Mouse (Mus musculus) 3134 (cell line): ENCODE data around the gene Psmc3.

ENCODE experiments used
- DNase-seq: peaks from one replicate; pipeline ENCODE4 v3.0.0-alpha.2; 2011; ENCODE audit warnings: low spot score; ENCODE audit not compliant: insufficient read length; ENCODE audit errors: extremely low read depth

Psmc3 gene

DNA sequence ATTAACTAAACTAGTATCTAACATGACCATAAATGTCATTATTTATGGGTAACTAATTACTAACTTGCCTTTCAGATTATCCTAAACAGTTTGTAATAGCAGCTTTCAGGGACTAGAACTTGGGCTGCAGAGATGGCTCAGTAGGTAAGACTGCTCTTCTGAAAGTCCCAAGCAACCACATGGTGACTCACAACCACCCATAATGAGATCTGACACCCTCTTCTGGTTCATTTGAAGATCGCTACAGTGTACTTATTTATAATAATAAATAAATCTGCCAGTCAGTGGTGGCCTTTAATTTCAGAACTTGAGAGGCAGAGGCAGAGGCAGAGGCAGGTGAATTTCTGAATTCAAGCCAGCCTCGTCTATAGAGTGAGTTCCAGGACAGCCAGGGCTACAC lies 1.1 kb upstream of the Psmc3 start:
- DNase-seq = peak; percentile 50

DNA sequence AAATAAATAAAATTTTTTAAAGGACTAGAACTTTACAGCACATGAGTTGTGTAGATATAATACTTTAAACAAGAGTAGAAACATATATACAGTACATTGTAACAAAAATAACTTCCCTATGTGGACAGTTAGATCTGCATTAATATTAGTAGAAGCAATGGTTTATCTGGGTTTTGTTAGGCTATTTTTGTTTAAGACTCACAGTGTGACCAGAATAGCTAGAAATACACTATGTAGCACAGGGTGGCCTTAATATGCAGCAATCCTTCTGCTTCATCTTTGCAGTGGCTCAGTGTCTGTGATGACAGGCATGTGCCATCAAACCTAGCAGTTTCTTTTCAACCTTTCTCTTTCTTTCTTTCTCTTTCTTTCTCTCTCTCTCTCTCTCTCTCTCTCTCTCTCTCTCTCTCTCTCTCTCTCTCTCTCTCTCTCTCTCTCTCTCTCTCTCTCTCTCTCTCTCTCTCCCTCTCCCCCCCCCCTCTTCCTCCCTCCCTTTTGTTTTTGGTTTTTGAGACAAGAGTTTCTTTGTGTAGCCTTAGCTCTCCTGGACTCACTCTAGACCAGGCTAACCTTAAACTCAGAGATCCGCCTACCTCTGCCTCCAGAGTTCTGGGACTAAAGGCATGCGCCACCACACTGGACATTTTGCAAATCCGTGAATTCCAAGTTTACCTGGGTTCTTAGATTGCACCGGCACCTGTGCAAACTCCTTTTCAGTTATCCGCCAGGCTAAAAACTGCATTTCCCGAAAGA lies 452 bp upstream of the Psmc3 start:
- no peak for DNase-seq

DNA sequence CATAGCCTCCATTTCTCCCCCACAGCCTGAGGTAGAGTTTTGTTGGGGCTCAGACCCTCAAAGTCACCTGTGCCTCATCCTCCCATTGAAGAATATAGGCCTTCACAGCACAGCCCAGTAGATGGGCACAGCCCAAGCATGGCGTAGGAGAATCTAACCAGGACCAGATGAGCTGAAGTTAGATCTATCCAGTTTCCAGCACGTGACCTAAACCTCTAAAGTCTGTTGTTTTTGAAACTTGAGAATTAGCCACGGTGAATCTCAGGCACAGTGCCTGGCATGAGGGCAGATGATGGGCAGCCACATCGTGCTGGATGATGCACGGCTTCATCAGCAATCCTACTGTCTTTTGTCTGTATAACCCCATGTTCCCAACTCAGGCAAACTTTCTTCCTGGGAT lies 4.6 kb downstream of the Psmc3 start:
- no peak for DNase-seq

DNA sequence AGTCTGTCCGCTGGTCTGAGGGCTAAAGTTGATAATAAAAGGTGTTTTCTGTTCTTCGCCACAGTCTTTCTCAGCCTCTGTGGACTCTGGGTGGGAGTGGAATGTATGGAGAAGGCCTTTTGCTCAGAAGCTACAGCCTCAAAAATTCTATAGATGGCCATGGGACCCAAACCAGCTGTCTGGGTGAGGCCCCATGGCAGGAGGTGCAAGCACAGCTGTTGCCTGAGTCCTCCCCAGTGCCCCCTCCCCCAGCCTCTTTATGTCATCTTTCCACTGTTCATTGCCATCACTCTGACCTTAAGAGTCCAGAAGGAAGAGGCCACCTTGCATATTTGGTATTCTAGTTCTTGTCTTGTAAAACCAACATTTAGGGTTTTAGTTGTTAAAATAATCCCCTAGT lies 5.6 kb downstream of the Psmc3 start:
- no peak for DNase-seq

DNA sequence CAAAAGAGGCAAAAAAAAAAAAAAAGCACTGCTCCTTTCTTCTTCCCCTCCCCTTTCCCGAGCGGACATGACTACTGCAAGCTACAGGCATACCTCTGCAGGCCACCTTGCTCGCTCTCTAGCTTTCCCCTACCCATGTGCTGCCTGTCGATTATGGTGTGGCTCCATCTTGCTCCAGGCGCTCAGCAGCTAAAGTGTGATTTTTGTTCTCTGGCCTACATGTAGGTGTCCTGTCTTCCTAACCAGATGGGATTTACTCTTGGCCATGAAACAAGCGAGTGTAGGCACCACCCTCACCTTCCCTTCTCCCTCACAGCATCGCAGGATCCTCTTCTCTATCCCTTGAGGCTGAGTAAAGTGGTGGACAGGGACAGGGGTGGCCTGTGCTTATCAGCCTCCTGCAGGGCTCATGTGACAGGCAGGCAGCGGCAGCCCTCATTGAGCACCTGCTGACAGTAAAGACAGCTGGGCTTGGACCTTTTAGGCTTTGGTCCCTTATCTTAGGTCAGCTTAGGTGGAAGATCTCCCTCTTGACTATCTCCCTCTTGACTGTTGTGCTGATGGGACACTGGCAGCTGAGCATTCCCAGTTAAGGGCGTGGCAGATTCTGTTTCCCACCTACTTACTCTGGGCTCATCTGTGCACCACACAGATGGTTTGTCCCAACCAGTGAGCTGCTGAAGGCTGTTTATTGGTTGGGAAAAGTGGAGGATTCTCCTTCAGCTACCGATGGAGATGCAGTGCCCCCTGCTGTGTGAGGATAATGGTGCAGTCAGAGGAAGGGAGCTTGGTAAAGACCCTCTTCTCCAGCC lies 6.9 kb downstream of the Psmc3 start:
- DNase-seq = no peak

DNA sequence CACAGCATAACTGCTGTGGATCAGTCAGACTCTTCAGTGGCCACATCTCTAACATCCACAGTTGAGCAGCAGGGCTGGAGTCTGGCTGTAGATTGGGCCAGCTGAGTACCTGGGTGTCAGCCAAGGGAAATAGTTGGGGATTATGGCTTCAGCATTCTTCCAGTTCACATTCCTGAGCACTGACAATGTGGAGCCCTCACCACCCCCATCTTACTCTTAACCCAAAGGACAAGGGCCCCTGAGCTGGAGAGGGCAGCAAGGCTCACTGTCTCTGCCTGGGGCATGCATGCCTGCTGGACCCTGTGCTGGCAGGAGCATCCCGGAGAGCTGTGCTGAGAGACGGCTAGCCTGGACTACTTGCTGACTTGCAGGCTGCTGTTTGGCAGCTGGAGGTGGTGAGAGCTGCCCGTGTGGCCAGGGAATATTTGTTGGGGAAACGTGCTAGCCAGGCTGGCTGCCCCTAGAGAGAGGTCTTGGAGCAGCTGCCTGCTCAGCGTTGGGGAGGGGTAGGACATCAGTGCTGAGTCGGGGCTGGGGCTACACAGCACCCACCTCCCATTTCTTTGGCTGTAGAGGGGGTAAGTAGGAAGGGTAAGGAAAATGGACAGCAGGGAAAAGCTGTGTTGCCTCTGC lies 8.2 kb downstream of the Psmc3 start:
- DNase-seq = peak; percentile 77

DNA sequence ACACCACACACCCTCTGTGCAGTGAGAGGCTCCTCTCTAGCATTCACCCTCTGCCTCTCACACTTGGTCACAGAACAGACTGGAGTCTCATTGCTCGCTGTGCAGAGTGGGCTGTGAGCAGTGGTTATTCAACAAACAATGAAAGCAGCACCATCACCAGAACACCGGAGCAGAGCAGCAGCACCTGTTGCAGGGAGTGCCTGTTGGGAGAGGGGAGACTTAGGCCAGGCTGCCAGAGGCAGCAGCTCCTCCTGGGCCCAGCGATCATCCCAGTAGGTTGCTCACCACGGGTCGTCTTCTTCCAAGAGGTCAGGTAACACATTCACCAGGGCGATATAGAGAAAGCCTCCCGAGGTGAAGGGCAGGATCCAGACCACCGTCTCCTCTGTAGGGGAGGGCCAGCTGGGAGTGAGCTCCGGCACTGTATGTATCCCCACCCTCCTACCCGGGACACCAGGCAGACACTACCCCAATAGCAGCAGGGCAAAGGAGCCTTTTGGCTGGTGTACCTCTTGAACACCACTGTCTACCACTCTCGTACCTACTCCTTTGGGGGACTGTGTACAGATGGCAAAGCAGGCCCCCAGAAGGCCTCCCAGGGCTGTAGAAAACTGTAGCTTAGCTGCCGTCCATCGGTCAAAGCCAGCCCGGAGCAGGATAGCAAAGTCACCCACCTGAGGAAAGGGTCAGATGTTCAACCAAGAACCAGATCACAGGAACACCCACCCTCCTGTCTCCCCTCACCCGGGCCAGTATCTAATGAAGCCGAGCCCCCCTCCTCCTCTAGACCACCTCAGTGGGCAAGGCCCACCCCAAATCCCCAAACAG lies 9.2 kb downstream of the Psmc3 start:
- no peak for DNase-seq

DNA sequence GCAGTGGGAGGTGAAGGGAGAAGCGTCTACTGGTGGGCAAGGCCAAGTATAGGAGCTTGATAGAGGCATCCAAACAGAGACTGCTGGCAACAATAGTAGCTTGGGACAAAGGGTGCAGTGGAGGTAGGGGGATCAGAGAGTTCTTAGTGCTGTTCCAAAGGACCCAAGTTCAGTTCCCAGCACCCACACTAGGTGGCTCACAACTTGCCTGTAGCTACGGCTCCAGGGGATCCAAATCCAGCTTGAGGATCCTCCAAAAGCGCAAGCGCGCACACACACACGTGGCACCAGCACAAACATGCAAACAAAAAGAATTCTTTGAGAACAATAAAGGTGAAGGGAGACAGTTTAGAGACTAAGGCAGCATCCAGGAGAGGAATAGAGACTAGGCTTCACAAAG lies 10.4 kb downstream of the Psmc3 start:
- no peak for DNase-seq

DNA sequence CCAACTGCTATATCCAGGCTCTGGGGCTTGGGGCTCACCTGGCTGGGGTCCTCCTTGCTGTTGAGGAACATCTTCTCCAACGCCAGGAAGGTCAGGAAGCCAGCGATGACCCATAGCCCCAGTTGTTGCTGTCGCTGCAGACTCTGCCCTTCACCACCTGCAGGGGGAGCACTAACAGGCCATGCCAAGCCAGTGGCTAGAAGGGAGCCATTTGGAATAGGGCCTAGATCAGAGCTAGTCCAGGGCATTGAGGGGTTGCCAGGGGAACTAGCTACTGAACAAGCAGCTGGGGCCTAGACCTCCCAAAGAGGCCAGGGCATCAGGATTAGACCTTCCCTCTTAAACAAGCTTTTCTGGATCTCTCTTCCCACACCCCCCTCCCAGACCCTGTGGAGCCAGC lies 11.7 kb downstream of the Psmc3 start:
- peak; percentile 36 for DNase-seq

DNA sequence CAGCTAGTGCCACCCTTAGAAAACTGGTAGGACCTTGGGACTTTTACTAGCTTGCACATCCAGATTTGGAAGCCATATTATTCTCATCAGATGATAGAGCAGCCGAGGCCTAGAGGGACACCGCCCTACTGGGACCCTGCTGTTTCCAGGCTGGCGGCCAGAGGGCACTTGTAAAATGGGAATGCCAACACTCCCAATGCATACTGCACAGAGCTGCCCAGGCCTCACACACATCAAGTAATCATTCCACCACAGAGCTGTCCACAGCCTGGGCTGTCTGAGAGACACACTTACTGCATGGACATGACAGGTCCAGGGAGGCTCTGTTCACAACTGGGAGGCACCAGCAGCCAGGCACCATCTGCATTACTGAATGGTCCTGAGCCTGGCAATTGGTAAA lies 12.6 kb downstream of the Psmc3 start:
- no peak for DNase-seq

DNA sequence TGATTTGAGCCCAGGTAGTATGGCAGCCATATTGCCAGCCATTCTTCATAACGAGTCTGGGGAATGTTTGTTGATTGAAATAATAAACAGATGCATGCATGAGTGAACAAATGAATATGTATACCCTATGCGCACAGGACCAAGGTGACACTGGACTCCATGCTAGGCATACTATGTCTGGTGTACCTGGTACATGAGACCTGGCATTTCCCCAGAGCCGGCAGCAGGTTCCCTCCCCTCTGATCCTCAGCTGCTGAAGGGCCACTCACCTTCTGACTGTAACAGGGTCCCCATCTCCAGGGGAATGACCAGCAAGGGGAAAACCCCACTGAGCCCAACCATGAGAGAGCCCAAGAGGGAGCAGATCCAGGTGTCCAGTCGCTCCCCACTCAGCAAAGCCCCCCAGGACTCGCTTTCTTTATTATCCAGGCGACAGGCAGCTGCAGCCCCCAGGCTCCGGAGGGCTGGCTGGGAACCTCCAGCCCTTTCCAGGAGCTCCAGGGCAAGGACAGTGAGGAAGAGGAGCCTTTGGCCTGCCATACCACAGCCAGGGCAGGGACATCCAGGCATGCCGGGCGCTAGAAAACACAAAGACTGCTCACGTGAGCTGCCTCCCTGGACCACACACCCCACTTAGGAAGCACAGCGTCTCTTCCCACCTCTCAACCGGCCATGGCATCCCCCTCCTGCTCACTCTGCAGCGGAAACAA lies 14.5 kb downstream of the Psmc3 start:
- no peak for DNase-seq

DNA sequence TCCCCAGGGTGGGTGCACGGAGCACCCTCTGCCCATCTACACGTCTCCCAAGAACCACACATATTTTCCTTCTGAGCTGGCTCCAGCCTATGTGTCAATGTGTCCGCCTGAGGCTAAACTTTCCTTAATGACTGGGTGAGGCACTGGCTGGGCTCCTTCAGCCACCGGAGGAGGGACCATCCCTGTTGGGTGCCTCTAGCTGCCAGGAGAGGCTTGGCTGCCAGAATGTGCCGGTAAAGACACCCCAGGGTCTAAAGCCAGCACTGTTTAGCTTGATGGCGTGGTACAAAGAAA lies 15.0 kb downstream of the Psmc3 start:
- DNase-seq = peak; percentile 82

DNA sequence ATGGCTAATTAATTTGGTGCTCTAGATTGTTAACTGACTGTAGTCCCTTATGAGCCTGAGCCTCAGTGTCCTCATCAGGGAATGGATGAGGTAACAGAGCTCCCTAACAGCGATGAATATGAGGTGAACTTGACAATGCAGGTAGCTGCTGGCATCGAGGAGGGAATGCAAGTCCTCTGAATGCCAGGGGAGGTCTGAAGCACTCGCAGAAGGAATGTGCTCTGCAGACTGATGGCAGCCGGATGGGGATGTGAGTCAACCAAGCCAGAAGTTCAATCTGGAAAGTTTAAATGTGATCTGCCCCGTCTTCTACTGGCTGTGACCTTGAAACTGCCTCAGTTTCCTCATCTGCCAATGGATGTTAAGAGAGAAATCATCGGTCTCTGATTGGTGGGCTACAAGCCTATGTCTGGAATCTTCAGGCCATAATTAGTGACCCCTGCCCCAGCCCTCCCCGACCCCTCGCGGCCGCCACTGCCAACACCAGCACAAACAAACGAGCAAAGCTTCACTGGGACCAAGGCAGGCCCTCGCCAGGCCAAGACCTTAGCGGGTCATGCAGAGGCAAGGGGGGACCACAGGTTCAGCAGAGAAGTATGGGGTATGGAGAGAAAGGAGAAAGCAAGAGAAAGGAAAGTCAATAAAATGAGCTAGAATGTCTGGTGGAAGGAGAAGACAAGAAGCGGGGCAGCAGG lies 15.6 kb downstream of the Psmc3 start:
- DNase-seq = no peak

DNA sequence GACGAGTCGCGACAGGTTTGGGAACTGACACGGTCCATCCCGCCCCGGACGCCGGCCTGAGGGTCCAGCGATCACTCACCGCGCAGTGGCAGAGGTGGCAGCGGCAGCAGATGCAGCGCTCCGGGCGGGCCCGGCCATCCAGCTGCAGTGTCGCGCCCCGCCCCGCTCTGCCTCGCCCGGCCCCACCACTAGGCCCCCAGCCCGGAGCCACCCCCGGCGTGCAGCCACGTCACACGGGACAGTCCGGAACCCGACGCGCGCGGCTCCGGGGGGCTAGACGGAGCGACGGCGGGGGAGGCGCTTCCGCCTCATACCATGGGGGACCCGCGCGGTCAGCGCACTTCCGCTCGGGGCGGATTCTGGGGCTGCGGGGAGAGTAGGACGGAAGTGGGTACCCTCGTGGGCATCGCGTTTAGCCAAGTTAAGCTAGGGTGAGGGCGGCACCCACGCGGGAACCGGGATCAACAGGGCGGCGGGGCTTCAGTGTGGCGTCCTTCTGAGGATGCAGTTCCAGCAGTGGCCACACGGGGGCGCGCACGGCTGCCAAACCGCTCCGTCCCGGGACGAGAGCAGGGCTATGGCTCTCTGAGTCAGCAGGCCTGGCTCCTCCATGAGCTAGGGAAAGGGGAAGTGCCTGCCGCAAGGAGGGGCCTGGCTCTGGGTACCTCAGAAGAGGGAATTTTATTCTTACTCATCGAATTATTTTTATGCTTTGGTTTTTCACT lies 16.4 kb downstream of the Psmc3 start, which contains the start of gene Slc39a13:
TSS of gene Slc39a13 (minus strand) at position 342 of the 725 bp plus-strand sequence.
- DNase-seq = peak; percentile 98

DNA sequence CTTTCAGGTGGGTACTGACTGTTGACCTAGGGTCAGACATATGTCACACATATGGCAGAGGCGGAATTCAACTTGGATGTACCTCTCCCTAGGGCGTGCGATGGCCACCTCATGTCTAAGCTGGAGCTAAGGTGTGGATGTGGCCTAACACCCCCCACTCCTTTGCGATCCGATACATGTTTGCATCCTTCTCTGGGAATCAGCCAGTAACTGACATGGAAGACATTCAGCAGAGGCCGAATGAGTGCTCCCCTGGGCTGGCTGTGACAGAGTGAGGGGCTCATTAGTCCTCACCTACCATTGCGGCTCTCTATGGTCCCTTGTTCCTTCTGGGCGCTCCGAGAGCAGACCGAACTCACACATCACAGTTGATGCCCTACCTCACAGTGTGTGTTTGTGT lies 17.2 kb downstream of the Psmc3 start:
- DNase-seq = no peak

DNA sequence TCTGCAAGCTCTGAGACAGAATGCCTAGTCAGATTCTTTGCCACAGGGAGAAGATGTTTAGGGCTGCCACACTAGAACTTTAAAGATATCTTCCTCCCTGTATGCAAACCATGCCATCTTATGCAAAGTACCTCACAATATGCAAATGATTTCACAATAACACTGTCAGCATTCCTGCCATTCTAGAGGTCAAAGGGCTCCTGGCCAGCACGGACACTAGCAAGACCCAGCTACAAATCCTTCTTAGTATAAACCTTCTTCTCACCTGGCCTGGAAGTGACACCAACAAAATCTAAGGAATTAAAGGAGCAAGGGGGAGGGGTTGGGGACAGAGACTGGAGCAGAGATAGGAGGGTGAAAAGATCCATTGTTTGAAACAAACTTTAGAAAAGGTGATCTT lies 18.3 kb downstream of the Psmc3 start:
- DNase-seq = no peak

DNA sequence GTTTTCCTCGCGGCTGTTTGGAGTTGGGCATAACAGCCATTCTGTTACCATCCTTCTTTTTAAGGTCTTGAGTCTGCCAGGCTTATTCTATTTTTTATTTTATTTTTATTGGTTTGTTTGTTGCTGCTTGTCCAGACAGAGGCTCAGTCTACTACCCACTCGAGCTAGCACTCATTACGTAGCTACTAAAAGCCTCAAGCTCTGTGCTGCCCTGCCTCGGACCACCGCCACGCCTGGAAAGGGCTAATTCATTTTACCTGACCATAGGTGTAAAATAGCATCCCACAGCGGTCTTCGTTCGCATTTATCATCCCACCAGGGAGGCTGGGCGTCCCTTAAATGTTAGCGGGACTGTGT lies 24.1 kb downstream of the Psmc3 start:
- no peak for DNase-seq

DNA sequence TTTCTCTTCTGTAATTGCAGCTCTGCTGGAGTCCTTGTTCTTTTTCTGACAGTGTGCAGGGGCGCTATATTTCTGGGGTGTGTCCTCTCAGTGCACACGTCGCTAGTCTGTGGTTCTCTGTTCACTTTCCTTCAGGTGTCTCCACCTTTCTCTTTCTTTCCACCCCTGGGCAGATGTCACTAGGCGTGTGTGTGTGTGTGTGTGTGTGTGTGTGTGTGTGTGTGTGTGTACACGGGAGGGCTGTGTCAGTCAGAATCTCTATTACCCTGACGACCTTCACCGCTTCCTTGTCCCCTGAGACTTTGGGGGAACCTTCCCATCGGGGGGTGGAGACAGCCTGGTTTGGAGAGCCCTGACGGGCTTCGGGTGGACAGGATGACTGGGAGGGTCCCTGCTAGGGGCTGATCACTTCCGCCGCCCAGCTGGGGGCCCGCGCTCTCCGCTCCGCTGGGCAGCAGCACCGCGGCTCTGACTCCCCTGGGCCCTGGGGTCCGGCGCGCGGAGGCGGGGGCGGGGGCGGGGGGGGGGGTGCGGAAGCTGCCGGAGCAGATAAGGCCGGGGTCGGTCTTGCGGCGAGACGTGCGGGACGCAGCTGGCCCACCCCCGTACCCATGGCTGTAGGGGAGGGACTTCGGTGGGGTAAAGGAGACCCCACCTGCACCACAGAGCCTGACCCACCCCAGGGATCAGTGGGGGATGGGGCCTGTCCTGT lies 24.7 kb downstream of the Psmc3 start:
- DNase-seq = no peak

DNA sequence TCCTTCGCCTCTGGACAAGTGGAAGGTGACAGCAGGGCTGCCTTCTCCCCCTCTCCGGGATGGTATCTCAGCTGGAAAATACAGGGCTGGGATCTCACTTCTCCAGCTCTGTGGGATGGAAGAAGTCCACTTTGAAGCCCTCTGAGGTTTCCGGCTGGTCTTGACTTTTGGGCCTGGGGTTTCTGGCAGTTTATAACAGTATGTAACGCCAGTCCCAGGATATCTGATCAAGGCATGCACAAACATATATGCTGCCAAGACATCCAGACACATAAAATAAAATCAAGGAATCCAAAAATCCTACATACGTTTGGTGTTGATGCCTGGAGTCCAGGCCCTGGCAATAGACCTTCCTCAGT lies 25.2 kb downstream of the Psmc3 start:
- DNase-seq = no peak
